Mouse (Mus musculus): Measurements from ENCODE around the gene Lpin2. TPM values are rescaled to one million over a fixed set of nuclear protein-coding genes. Genes with fewer than 3 reads are reported as not detected.

Gene Lpin2
- polyA plus RNA-seq, 1 experiment from 2014 or later: 45.6 TPM

DNA sequence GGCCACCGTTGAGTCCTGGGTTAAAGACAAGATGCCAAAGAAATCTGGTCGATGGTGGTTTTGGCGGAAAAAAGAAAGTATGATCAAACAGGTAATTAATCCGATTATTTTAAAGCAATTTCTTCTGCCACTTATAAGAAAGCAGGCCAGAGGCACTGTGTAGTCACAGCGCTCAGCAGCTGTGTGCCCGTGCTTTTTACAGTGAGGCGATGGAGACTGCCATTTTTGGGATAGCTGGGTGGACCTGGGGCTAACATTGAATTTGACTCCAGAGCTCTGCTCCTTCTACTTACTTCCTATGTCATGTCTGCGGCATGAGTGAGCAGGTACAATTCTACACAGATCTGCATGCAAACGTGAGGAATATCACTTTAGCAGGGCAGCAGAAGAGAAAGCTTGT is 58.5 kb downstream of the Lpin2 start:
- H3K27ac ChIP-seq: no peak overlapping the region
- WGBS: 92% methylated on average over 9 of the region's 9 CpGs
- ATAC-seq (replicated peaks; ENCODE audit: low FRiP score, low read depth) (no peak), DNase-seq (ENCODE audit: low spot score) (no peak)
- no peaks in the 10 kb centered on the region for H3K4me1 ChIP-seq (replicated peaks; ENCODE audit: insufficient read depth, low read length)
- no peak for TF ChIP-seq CTCF (IDR thresholded peaks at IDR 0.05; ENCODE audit: low read depth)
- H3K4me2 ChIP-seq (ENCODE audit: low read length): no peak overlapping the region
- H3K9me3 ChIP-seq (replicated peaks; ENCODE audit: low read length): no peaks in the 10 kb centered on the region
- H3K9ac ChIP-seq (ENCODE audit: low read depth, low read length): no peak overlapping the region
- peaks cover 63% of the 10 kb centered on the region for H3K36me3 ChIP-seq (ENCODE audit: insufficient read depth, low read length)
- no peaks in the 10 kb centered on the region for H3K27me3 ChIP-seq (ENCODE audit: insufficient read depth, low read length)
- no peak overlapping the region for H3K4me3 ChIP-seq (replicated peaks; ENCODE audit: low read depth, low read length)

DNA sequence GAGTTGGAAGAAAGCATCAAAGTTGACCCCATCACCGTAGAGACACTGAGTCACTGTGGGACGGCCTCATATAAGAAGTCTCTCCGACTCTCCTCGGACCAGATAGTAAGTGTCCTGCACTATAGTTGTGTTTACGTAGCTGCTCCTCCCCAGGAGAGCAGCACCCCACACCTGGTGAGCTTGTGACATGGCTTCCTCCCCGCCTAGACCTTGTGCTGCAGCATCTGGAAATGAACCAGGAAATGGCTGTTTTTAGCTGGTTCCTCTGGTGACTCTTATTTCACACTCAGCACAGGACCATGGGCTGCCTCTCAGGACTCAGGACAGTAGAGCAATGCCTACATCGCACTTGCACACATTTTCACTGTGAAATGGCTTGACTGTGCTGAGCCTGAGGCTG is 60.3 kb downstream of the Lpin2 start:
- peaks cover 70% of the 10 kb centered on the region for H3K36me3 ChIP-seq (ENCODE audit: insufficient read depth, low read length)
- no peak for DNase-seq (ENCODE audit: low spot score)
- no peak for TF ChIP-seq CTCF (IDR thresholded peaks at IDR 0.05; ENCODE audit: low read depth)

DNA sequence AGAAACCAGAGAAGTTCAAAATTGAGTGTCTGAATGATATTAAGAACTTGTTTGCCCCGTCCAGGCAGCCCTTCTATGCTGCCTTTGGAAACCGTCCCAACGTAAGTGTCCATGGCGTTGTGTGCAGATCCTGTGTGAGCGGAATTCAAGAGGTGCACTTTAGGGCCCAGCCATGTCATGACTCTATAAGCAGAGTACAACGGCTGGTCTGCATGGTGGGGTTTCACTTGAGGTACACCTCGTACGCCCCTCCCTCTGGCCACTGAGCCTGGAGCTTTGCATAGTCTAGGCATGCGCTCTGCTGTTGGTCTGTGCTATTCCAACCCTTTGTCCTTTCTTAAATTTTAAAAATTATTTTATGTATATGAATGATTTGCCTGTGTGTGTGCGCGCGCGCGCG is 62.8 kb downstream of the Lpin2 start:
- TF ChIP-seq CTCF (IDR thresholded peaks at IDR 0.05; ENCODE audit: low read depth): no peak
- Histone ChIP-seq H3K9ac (ENCODE audit: low read depth, low read length) (no peak overlapping the region), H3K36me3 (ENCODE audit: insufficient read depth, low read length) (peaks cover 68% of the 10 kb centered on the region), H3K27me3 (ENCODE audit: insufficient read depth, low read length) (no peaks in the 10 kb centered on the region), H3K4me2 (ENCODE audit: low read length) (no peak overlapping the region), H3K9me3 (replicated peaks; ENCODE audit: low read length) (no peaks in the 10 kb centered on the region), H3K27ac (no peak overlapping the region), H3K4me1 (replicated peaks; ENCODE audit: insufficient read depth, low read length) (0 out of 2 replicates have a peak, but pooled peaks cover 2% of the 10 kb centered on the region), H3K4me3 (replicated peaks; ENCODE audit: low read depth, low read length) (no peak overlapping the region)
- ATAC-seq (replicated peaks; ENCODE audit: low FRiP score, low read depth) (no peak), DNase-seq (ENCODE audit: low spot score) (no peak)
- WGBS: 96% methylated on average over 15 of the region's 15 CpGs

More for the DNA sequence above, 60.3 kb downstream of the Lpin2 start:
- Histone ChIP-seq H3K4me2 (ENCODE audit: low read length) (no peak overlapping the region), H3K27me3 (ENCODE audit: insufficient read depth, low read length) (no peaks in the 10 kb centered on the region), H3K4me1 (replicated peaks; ENCODE audit: insufficient read depth, low read length) (no peaks in the 10 kb centered on the region), H3K9ac (ENCODE audit: low read depth, low read length) (no peak overlapping the region), H3K9me3 (replicated peaks; ENCODE audit: low read length) (no peaks in the 10 kb centered on the region), H3K27ac (no peak overlapping the region), H3K4me3 (replicated peaks; ENCODE audit: low read depth, low read length) (no peak overlapping the region)
- WGBS: 92% methylated on average over 7 of the region's 7 CpGs
- ATAC-seq (replicated peaks; ENCODE audit: low FRiP score, low read depth): no peak

DNA sequence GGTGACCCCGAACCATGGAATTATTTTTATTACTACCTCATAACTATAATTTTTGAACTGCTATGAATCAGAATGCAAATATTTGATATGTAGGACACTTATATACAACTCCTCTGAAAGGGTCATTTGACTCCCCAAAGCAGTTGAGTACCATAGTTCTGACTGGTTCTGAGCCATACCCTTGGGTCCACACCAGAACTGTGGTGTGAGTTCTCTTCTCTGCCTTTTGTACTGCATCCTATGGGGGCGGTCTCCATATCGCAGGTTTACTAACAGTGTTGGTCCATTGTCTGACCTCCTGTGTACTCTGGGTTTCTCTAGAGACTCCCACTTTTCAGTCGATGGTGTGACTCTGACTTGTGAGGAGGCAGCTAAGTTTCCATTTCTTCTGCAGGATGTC is 63.7 kb downstream of the Lpin2 start:
- Histone ChIP-seq H3K9me3 (replicated peaks; ENCODE audit: low read length) (no peaks in the 10 kb centered on the region), H3K4me1 (replicated peaks; ENCODE audit: insufficient read depth, low read length) (peaks cover 7% of the 10 kb centered on the region; the same call in 1 of the 2 replicates), H3K4me3 (replicated peaks; ENCODE audit: low read depth, low read length) (no peak overlapping the region), H3K4me2 (ENCODE audit: low read length) (no peak overlapping the region), H3K27me3 (ENCODE audit: insufficient read depth, low read length) (no peaks in the 10 kb centered on the region), H3K27ac (no peak overlapping the region), H3K9ac (ENCODE audit: low read depth, low read length) (no peak overlapping the region), H3K36me3 (ENCODE audit: insufficient read depth, low read length) (peaks cover 63% of the 10 kb centered on the region)
- 89% methylated on average over 4 of the region's 4 CpGs for WGBS
- no peak for TF ChIP-seq CTCF (IDR thresholded peaks at IDR 0.05; ENCODE audit: low read depth)
- DNase-seq (ENCODE audit: low spot score) (no peak), ATAC-seq (replicated peaks; ENCODE audit: low FRiP score, low read depth) (no peak)

DNA sequence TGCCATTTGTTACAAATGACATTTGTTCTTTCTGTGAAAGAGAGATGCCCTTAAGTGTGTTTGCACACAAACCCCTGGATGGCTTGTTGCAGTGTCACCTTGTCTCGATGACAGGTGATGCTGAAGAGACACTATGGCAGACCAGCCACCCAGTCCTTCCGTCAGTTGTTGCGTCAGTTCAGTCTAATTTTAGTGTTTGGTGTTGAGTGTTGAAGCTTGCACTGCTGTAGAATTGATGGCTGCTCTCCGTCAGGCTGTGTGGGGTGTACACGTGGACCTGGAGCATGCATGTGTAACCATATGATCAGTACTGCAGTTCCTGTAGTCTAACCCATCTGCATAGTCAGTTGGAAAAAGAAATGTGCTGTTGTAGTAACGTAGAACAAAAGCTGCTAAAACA is 66.6 kb downstream of the Lpin2 start:
- ATAC-seq (replicated peaks; ENCODE audit: low FRiP score, low read depth) (no peak), DNase-seq (ENCODE audit: low spot score) (no peak)
- Histone ChIP-seq H3K4me3 (replicated peaks; ENCODE audit: low read depth, low read length) (no peak overlapping the region), H3K9me3 (replicated peaks; ENCODE audit: low read length) (no peaks in the 10 kb centered on the region), H3K27me3 (ENCODE audit: insufficient read depth, low read length) (no peaks in the 10 kb centered on the region), H3K27ac (no peak overlapping the region), H3K9ac (ENCODE audit: low read depth, low read length) (no peak overlapping the region), H3K4me2 (ENCODE audit: low read length) (no peak overlapping the region), H3K4me1 (replicated peaks; ENCODE audit: insufficient read depth, low read length) (peaks cover 17% of the 10 kb centered on the region; the same call in 1 of the 2 replicates), H3K36me3 (ENCODE audit: insufficient read depth, low read length) (peaks cover 39% of the 10 kb centered on the region)
- WGBS: 88% methylated on average over 6 of the region's 6 CpGs
- no peak for TF ChIP-seq CTCF (IDR thresholded peaks at IDR 0.05; ENCODE audit: low read depth)

DNA sequence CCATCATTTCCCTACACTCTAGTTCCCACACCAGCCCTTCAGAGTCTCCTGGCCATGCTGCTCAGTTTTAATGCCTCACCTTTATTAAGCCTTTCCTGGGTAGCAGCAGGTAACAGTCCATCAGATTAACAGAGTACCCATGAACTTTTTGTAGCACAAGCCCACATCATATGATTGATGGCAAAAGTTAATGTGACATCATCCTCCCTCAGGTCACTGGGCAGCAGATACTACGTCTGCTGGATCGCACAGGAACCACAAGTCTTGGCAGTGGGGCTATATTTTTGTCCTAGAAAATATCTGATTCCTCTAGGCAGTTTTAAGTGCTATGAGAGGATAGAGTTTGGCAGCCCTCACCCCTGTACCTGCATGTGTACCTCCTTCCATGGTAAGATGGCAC is 67.7 kb downstream of the Lpin2 start:
- Histone ChIP-seq H3K4me2 (ENCODE audit: low read length) (no peak overlapping the region), H3K36me3 (ENCODE audit: insufficient read depth, low read length) (peaks cover 32% of the 10 kb centered on the region), H3K27me3 (ENCODE audit: insufficient read depth, low read length) (no peaks in the 10 kb centered on the region), H3K4me3 (replicated peaks; ENCODE audit: low read depth, low read length) (no peak overlapping the region), H3K9ac (ENCODE audit: low read depth, low read length) (no peak overlapping the region), H3K9me3 (replicated peaks; ENCODE audit: low read length) (no peaks in the 10 kb centered on the region), H3K4me1 (replicated peaks; ENCODE audit: insufficient read depth, low read length) (peaks cover 17% of the 10 kb centered on the region; the same call in 1 of the 2 replicates), H3K27ac (peak overlapping the region; percentile 76; the same call in 1 of the 2 replicates)
- ATAC-seq (replicated peaks; ENCODE audit: low FRiP score, low read depth): no peak
- DNase-seq (ENCODE audit: low spot score): no peak
- WGBS: 56% methylated on average over 2 of the region's 2 CpGs
- no peak for TF ChIP-seq CTCF (IDR thresholded peaks at IDR 0.05; ENCODE audit: low read depth)
